Mouse (Mus musculus) brain, embryonic 18.5 days (tissue): ENCODE results near the gene Dhx32.

ENCODE experiments used
- DNase-seq: peaks from one replicate; pipeline ENCODE4 v3.0.0-alpha.2; 2012; ENCODE audit warnings: low read depth, low spot score

Gene Dhx32

GRCm38 (mm10) chr7:133782717-133783435 is at the start of gene Dhx32:
Gene Dhx32 (minus strand): TSS chr7:133782726.
- DNase-seq: no peak

- DNase-seq: no peak
Observed at GRCm38 (mm10) chr7:133829579-133829978, 47.1 kb upstream of the Dhx32 start.

- no peak for DNase-seq
Observed at GRCm38 (mm10) chr7:133828514-133828913, 46.0 kb upstream of the Dhx32 start.

GRCm38 (mm10) chr7:133824579-133824978 is 42.1 kb upstream of the Dhx32 start:
- no peak for DNase-seq

GRCm38 (mm10) chr7:133823751-133824150 is 41.2 kb upstream of the Dhx32 start:
- DNase-seq: no peak

- DNase-seq: peak; percentile 57
Observed at GRCm38 (mm10) chr7:133813331-133813730, 30.8 kb upstream of the Dhx32 start.

GRCm38 (mm10) chr7:133812927-133813326 is 30.4 kb upstream of the Dhx32 start:
- no peak for DNase-seq

- no peak for DNase-seq
Observed at GRCm38 (mm10) chr7:133805614-133806175, 23.2 kb upstream of the Dhx32 start.

GRCm38 (mm10) chr7:133801823-133802222 is 19.3 kb upstream of the Dhx32 start:
- DNase-seq: no peak

GRCm38 (mm10) chr7:133799928-133800327 is 17.4 kb upstream of the Dhx32 start:
- DNase-seq: no peak

- no peak for DNase-seq
Observed at GRCm38 (mm10) chr7:133794720-133795119, 12.2 kb upstream of the Dhx32 start.

GRCm38 (mm10) chr7:133793248-133794131 is 11.0 kb upstream of the Dhx32 start:
- DNase-seq: no peak

- no peak for DNase-seq
Observed at GRCm38 (mm10) chr7:133792771-133793170, 10.2 kb upstream of the Dhx32 start.

- DNase-seq: no peak
Observed at GRCm38 (mm10) chr7:133790608-133791229, 8.2 kb upstream of the Dhx32 start.

- DNase-seq: no peak
Observed at GRCm38 (mm10) chr7:133790171-133790570, 7.6 kb upstream of the Dhx32 start.

- DNase-seq: no peak
Observed at GRCm38 (mm10) chr7:133788147-133788546, 5.6 kb upstream of the Dhx32 start.

GRCm38 (mm10) chr7:133787571-133787970 is 5.0 kb upstream of the Dhx32 start:
- DNase-seq: no peak

GRCm38 (mm10) chr7:133781991-133782390 is 535 bp downstream of the Dhx32 start:
- no peak for DNase-seq

GRCm38 (mm10) chr7:133781583-133781982 is 943 bp downstream of the Dhx32 start:
- DNase-seq: no peak

GRCm38 (mm10) chr7:133776626-133776996 is 5.9 kb downstream of the Dhx32 start, which contains the start of gene Fank1:
Gene Fank1 (plus strand): TSS chr7:133776861.
- DNase-seq: peak; percentile 76

GRCm38 (mm10) chr7:133775796-133776625 is 6.5 kb downstream of the Dhx32 start:
- DNase-seq: no peak
